Mouse (Mus musculus) limb, embryonic 12.5 days (tissue): ENCODE measurements around the gene Adcyap1r1. TPM values are rescaled to one million over a fixed set of nuclear protein-coding genes. Genes with fewer than 3 reads are reported as not detected.

Source experiments
- ATAC-seq: fragments of 200-750 bp; cut with Nextera tagmentation; 2 replicates; pipeline ENCODE4 v1.8.0; 2017; ENCODE audit warnings: low read depth, moderate TSS enrichment; ENCODE audit not compliant: insufficient number of reproducible peaks, insufficient read depth, low FRiP score, low TSS enrichment
- H3K27ac ChIP-seq: fragments of 300-500 bp; sonication (generic); 2 replicates; pipeline ENCODE4 v1.5.1; 2016; ENCODE audit warnings: mild to moderate bottlenecking, moderate library complexity
- H3K27me3 ChIP-seq: fragments of 300-500 bp; sonication (generic); 2 replicates; pipeline ENCODE4 v1.6.1; 2016; ENCODE audit warnings: mild to moderate bottlenecking, moderate library complexity
- H3K36me3 ChIP-seq: fragments of 300-500 bp; sonication (generic); 2 replicates; pipeline ENCODE4 v1.6.1; 2016; ENCODE audit warnings: mild to moderate bottlenecking, moderate library complexity
- H3K4me1 ChIP-seq: fragments of 300-500 bp; sonication (generic); replicated peaks from 2 replicates; pipeline ENCODE4 v1.6.1; 2016
- H3K4me2 ChIP-seq: fragments of 300-500 bp; sonication (generic); 2 replicates; pipeline ENCODE4 v1.6.1; 2016; ENCODE audit warnings: mild to moderate bottlenecking, moderate library complexity
- H3K4me3 ChIP-seq: fragments of 300-500 bp; sonication (generic); replicated peaks from 2 replicates; pipeline ENCODE4 v1.5.1; 2016; ENCODE audit warnings: mild to moderate bottlenecking
- H3K9ac ChIP-seq: fragments of 300-500 bp; sonication (generic); replicated peaks from 2 replicates; pipeline ENCODE4 v1.6.1; 2016; ENCODE audit warnings: mild to moderate bottlenecking, moderate library complexity
- H3K9me3 ChIP-seq: fragments of 300-500 bp; sonication (generic); 2 replicates; pipeline ENCODE4 v1.6.1; 2016; ENCODE audit warnings: mild to moderate bottlenecking, moderate library complexity
- WGBS: fragments of 180-500 bp; shearing (Covaris S2); methylation state at CpG from one replicate; pipeline ENCODE4 v1.1.7; 2016; 5-methylcytosine and 5-hydroxymethylcytosine counted together
- polyA plus RNA-seq: library from polyadenylated mRNA; unstranded; fragments of >200 nt; fragmentation: Nextera tagmentation; extraction: Ambion mirVana; gene quantifications from 2 replicates; pipeline ENCODE4 v1.2.1, GENCODE M21; 2016

Gene Adcyap1r1
- polyA plus RNA-seq, 1 experiment from 2014 or later = 1.2 TPM

GRCm38 (mm10) chr6:55502309-55502708 lies 50.5 kb downstream of the Adcyap1r1 start:
- no peaks in the 10 kb centered on the region for H3K9me3 ChIP-seq
- WGBS = 94% methylated on average over 7 of the region's 7 CpGs
- no peaks in the 10 kb centered on the region for H3K4me1 ChIP-seq
- H3K27me3 ChIP-seq = no peaks in the 10 kb centered on the region
- H3K9ac ChIP-seq = no peak overlapping the region
- H3K27ac ChIP-seq = no peak overlapping the region
- H3K4me3 ChIP-seq = no peak overlapping the region
- H3K36me3 ChIP-seq = no peaks in the 10 kb centered on the region
- no peak overlapping the region for H3K4me2 ChIP-seq
- ATAC-seq = no peak

DNA sequence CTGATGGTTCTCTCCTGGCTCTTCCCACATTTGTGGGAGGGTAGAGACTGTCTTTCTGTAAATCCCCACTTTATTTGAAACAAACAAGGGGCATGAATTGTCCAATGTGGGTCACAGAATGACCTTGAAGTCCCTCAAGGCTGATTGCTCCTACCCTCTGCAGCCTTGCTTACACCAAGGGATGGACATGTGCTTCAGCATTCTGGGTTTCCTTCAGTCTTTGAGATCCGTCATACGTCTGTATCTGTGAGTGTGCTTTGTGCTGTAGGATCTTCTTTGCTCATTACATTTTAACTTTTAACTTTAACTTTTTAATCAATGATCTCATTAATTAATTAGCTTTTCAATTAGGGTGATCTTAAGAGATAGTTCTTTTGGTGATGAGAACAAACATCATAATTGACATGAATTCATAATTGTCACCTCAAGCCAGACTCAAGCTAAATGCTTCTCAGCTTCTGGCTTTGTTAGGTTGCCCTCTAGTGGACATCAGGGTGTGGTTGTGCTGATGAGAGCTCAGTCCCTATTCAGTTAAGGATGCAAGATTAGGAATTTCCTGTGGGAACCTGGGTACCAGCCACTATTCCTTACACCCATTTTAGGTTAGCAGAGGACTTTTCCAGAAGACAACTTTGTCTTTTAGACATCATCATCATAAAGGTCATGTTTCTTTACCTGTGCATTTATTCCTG lies 53.2 kb downstream of the Adcyap1r1 start:
- Histone ChIP-seq H3K4me3 (no peak overlapping the region), H3K27me3 (no peaks in the 10 kb centered on the region), H3K4me2 (no peak overlapping the region), H3K27ac (no peak overlapping the region), H3K4me1 (no peaks in the 10 kb centered on the region), H3K36me3 (no peaks in the 10 kb centered on the region), H3K9ac (no peak overlapping the region), H3K9me3 (no peaks in the 10 kb centered on the region)
- WGBS = 98% methylated on average over 2 of the region's 2 CpGs
- no peak for ATAC-seq

DNA sequence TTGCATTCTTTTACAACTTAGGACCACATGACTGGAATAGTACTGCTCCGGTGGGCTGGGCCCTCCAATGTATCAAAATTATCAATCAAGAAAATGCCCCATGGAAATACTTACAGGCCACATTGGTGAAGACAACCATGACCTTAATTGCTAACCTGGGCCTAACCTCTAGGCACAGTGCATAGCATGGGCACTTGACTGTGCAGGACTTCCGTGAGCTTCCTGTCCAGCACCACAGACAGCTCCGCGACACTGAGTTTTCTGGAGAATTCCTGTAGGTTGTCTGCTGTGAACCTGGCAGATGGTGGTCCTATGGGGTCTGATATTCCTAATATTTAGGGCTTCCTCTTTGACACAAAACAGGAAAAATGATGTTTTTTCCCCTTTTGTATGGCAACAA lies 54.7 kb downstream of the Adcyap1r1 start:
- WGBS = 79% methylated on average over 4 of the region's 4 CpGs
- no peak overlapping the region for H3K4me3 ChIP-seq
- no peaks in the 10 kb centered on the region for H3K36me3 ChIP-seq
- no peaks in the 10 kb centered on the region for H3K27me3 ChIP-seq
- no peak; the same call in 1 of the 2 replicates for ATAC-seq
- H3K4me1 ChIP-seq = no peaks in the 10 kb centered on the region
- no peaks in the 10 kb centered on the region for H3K9me3 ChIP-seq
- H3K4me2 ChIP-seq = no peak overlapping the region
- H3K9ac ChIP-seq = no peak overlapping the region
- no peak overlapping the region for H3K27ac ChIP-seq

GRCm38 (mm10) chr6:55509130-55509870 lies 57.5 kb downstream of the Adcyap1r1 start:
- 82% methylated on average over 6 of the region's 6 CpGs for WGBS
- H3K36me3 ChIP-seq = no peaks in the 10 kb centered on the region
- H3K4me1 ChIP-seq = no peaks in the 10 kb centered on the region
- no peak overlapping the region for H3K4me3 ChIP-seq
- no peak for ATAC-seq
- 0 out of 2 replicates have a peak, but pooled peaks cover 3% of the 10 kb centered on the region for H3K27me3 ChIP-seq
- no peak overlapping the region for H3K9ac ChIP-seq
- no peaks in the 10 kb centered on the region for H3K9me3 ChIP-seq
- H3K4me2 ChIP-seq = no peak overlapping the region
- no peak overlapping the region for H3K27ac ChIP-seq

DNA sequence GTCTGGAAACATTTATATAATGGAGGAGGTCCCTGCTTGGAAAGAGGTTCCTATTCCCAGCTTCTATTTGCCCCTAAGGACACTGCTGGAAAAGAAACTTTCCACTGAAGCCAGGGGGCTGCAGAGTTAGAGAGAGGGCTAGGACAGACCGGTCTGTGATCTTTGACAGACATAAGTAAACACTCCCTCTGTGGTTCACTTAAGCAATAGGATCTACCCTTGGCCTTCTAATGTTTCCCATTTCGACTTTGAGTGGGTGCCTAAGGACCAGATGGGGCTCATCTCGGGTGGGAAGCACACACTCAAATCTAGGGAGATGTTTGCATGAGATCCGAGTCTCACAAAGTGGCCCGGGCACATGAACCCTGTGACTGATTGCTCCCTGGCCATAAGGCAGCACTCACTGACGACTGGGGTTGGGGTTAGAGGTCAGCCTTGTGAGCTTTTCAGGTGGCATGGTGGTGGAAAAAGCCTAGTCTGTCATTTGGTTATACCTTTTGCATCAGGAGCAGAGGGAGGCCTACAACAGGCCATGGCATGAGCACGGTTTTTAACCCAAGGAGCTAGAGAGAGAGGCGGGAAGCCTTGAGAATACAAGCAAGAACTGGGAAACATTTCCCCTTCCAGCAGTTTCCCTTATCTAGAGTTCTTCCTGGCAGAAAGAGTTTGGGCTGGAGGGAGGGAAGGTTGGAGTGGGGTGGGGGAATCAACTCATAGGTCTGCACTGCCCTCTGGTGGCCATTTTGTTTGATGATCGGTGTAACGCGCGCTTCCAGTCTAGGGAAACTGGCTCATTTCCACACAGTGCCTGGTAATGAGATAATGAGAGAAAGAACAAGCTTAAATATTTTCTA lies 59.7 kb downstream of the Adcyap1r1 start:
- H3K27me3 ChIP-seq = 0 out of 2 replicates have a peak, but pooled peaks cover 3% of the 10 kb centered on the region
- H3K4me3 ChIP-seq = no peak overlapping the region
- H3K9ac ChIP-seq = no peak overlapping the region
- H3K36me3 ChIP-seq = no peaks in the 10 kb centered on the region
- 0 out of 2 replicates have a peak, but pooled peaks have one; percentile 52 for ATAC-seq
- no peaks in the 10 kb centered on the region for H3K4me1 ChIP-seq
- H3K4me2 ChIP-seq = no peak overlapping the region
- 31% methylated on average over 12 of the region's 12 CpGs for WGBS
- no peaks in the 10 kb centered on the region for H3K9me3 ChIP-seq
- no peak overlapping the region for H3K27ac ChIP-seq

DNA sequence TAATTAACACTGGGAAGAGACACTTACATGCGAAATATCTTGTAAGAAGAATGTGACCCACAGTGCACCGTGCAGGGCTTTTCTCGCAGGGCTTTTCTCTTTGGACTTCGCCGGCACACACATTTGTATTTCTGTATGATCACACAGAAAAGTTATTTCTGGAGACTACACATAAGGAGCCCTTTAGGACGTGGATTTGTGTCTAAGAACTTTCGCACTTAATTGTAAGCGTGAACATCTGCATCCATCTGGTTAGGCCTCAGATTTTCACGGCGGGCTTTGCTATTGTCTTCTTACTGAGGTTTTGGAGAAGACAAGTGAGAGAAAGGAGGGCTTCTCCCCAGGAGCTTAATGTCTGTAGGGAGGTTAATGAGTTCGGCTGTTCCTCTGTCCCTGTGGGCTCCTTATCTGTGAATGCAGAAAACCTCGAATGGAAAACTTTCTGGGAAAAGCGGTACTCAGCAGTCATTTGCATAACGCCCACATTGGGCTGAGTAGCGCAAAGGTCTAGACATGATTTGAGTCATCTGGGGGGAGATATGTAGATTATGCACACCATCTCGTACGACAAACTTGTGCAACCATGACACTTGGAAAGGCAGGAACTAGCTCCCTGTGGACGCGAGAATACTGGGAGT lies 60.4 kb downstream of the Adcyap1r1 start:
- Histone ChIP-seq H3K9ac (no peak overlapping the region), H3K27ac (no peak overlapping the region), H3K4me1 (no peaks in the 10 kb centered on the region), H3K4me3 (no peak overlapping the region), H3K36me3 (no peaks in the 10 kb centered on the region), H3K9me3 (no peaks in the 10 kb centered on the region), H3K27me3 (0 out of 2 replicates have a peak, but pooled peaks cover 3% of the 10 kb centered on the region), H3K4me2 (no peak overlapping the region)
- no peak for ATAC-seq
- WGBS = 64% methylated on average over 19 of the region's 19 CpGs

DNA sequence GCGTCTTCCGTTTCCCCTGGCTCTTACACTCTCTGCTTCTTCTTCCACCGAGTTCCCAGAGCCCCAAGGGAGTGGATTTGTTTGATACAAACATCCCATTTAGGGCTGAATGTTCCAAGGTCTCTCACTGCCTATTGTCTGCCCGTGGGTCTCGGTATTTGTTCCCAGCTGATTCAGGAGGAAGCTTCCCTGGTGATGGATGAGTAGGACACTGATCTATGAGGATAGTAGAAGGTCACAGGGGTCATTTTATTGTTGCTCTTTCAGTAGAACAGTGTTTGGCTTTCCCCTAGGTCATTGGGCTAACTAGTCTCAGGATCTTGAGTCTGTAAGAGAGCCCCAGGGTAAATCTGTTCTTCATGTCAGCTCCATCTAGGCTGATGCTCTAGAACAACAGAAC lies 61.7 kb downstream of the Adcyap1r1 start:
- H3K27me3 ChIP-seq = 0 out of 2 replicates have a peak, but pooled peaks cover 3% of the 10 kb centered on the region
- no peak overlapping the region for H3K4me2 ChIP-seq
- H3K4me3 ChIP-seq = no peak overlapping the region
- no peaks in the 10 kb centered on the region for H3K9me3 ChIP-seq
- no peak overlapping the region for H3K27ac ChIP-seq
- no peaks in the 10 kb centered on the region for H3K4me1 ChIP-seq
- no peak for ATAC-seq
- WGBS = 70% methylated on average over 5 of the region's 5 CpGs
- H3K36me3 ChIP-seq = no peaks in the 10 kb centered on the region
- H3K9ac ChIP-seq = no peak overlapping the region

DNA sequence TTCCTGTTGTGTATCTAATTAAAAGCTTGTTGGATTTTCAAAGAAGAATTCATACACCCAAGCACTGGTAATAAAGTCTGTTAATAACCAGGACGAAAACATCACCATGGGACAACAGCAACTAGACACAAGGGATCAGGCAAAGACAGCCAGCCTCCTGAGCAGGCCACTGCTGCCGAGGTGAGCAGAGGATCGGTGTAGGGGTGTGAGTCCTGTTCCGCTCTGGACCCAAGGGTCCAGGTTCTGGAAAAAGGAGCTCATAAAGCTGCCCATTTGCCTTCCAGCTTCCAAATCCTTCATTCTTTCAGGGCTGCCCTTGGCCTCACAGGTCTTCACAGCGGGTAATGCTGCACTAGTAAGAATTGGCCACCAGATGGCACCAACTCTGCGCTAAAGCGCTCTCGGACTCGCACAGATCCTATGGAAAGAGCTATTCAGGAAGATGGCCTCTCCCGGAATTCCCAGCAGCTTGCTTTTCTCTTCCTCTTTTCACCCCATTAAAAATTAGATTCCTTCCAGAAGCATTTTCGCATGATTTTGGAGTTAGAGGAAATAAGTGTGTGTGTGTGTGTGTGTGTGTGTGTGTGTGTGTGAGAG lies 67.9 kb downstream of the Adcyap1r1 start:
- no peaks in the 10 kb centered on the region for H3K27me3 ChIP-seq
- WGBS = 15% methylated on average over 11 of the region's 11 CpGs
- peak overlapping the region; percentile 42 for H3K4me2 ChIP-seq
- H3K27ac ChIP-seq = no peak overlapping the region
- H3K4me1 ChIP-seq = no peaks in the 10 kb centered on the region
- H3K36me3 ChIP-seq = no peaks in the 10 kb centered on the region
- H3K4me3 ChIP-seq = no peak overlapping the region
- ATAC-seq = peak; percentile 88
- H3K9me3 ChIP-seq = no peaks in the 10 kb centered on the region
- no peak overlapping the region for H3K9ac ChIP-seq

DNA sequence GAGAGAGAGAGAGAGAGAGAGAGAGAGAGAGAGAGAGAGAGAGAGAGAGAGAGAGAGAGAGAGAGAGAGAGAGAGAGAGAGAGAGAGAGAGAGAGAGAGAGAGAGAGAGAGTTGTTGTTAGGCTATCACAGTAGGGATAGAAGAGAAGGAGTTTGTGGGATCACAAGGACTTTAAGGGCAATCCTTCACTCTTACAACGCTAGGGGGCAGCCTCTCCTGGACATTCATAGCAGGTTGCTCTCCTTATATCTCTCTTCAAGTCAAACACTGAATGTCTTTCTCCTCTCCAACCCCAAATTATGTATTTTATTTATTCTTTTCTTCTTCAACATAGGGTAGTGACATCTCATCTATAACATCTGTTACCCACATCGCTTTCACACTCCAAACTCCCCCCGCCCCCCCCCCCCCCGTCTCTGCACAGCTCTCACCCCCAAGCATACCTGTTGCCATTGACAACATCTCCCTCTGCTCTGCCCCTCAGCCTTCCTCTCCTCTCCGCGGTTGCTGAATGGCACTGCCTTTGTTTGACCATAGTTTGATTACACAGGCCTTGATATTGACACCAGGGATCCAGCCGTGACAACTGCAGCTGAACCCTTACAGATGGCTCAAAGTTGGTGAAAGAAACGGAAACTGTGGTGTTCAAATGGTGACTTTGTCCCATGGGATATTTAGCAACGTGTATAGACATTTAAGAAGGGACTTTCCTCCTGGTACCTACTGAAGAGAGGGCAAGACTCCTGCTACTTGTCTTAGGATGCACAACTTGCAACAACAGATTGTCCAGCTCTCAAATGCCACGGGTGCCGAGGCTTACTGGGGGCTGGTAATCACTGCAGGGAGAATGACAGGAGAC lies 68.7 kb downstream of the Adcyap1r1 start:
- H3K4me1 ChIP-seq = no peaks in the 10 kb centered on the region
- H3K36me3 ChIP-seq = no peaks in the 10 kb centered on the region
- no peaks in the 10 kb centered on the region for H3K27me3 ChIP-seq
- H3K4me2 ChIP-seq = peak overlapping the region; percentile 42
- no peak overlapping the region for H3K27ac ChIP-seq
- no peak overlapping the region for H3K9ac ChIP-seq
- ATAC-seq = 0 out of 2 replicates have a peak, but pooled peaks have one; percentile 56
- no peaks in the 10 kb centered on the region for H3K9me3 ChIP-seq
- no peak overlapping the region for H3K4me3 ChIP-seq
- WGBS = 61% methylated on average over 9 of the region's 11 CpGs

- Histone ChIP-seq H3K4me3 (no peak overlapping the region), H3K9ac (no peak overlapping the region), H3K27ac (no peak overlapping the region), H3K36me3 (no peaks in the 10 kb centered on the region), H3K27me3 (no peaks in the 10 kb centered on the region), H3K4me1 (no peaks in the 10 kb centered on the region), H3K9me3 (no peaks in the 10 kb centered on the region), H3K4me2 (no peak overlapping the region)
- ATAC-seq = no peak
- 78% methylated on average over 2 of the region's 2 CpGs for WGBS
Measured at GRCm38 (mm10) chr6:55536469-55536868, 84.7 kb downstream of the Adcyap1r1 start.
